Mouse (Mus musculus): Measurements from ENCODE around the gene Cacnb1. TPM values are rescaled to one million over a fixed set of nuclear protein-coding genes. Genes with fewer than 3 reads are reported as not detected.

Cacnb1 gene
- polyA plus RNA-seq, 1 experiment from 2014 or later: 11.7 TPM

DNA sequence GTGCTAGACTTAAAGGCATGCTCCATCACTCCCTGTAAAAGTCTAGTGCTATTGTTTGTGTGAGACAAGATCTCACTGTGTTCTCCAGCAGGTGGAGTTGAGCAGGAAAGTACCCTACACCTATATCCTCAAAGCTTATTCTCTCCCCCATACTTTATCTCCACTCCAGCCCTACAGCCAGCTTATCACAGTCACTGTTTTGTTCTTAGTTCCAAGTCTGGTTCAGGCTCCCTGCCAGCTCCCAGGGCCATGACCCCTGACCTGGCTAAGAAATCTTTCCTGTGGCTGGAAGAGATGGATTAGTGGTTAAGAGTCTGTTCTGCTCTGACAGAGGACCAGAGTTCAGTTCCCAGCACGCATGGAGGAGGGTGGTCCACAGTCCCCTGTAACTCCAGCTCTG lies 23.6 kb upstream of the Cacnb1 start:
- peaks cover 9% of the 10 kb centered on the region for H3K4me1 ChIP-seq (ENCODE audit: control insufficient read depth, insufficient read depth, low read length)
- no peak overlapping the region for H3K27ac ChIP-seq (ENCODE audit: low read depth, low read length)
- H3K4me3 ChIP-seq (ENCODE audit: low read length): no peak overlapping the region
- no peaks in the 10 kb centered on the region for H3K36me3 ChIP-seq (ENCODE audit: control insufficient read depth, insufficient read depth, low read length)
- H3K4me2 ChIP-seq (replicated peaks; ENCODE audit: low read depth, low read length): no peak overlapping the region
- WGBS: 75% methylated on average over 1 of the region's 1 CpGs
- H3K9ac ChIP-seq (ENCODE audit: low read depth, low read length): no peak overlapping the region
- H3K9me3 ChIP-seq (ENCODE audit: control insufficient read depth, low read length): no peaks in the 10 kb centered on the region
- H3K27me3 ChIP-seq (ENCODE audit: control insufficient read depth, insufficient read depth, low read length): peaks cover 3% of the 10 kb centered on the region
- ATAC-seq (ENCODE audit: low FRiP score, low TSS enrichment): no peak

DNA sequence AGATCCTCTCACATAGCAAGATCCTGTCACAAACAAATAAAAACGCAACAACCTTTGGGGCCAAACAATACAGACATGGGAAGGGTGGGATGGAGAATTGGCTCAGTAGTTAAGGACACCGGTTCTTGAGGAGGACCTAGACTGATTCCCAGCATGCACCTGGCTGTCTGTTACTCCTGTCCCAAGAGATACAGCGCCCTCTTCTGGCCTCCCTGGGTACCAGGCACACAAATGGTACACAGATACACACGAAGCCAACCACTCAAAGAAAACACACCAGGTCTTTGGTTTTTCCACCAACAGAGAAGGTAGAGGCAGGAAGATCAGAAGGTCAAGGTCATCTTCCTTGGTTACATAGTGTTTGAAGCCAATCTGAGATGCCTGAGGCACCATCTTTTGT lies 22.8 kb upstream of the Cacnb1 start:
- Histone ChIP-seq H3K9me3 (ENCODE audit: control insufficient read depth, low read length) (no peaks in the 10 kb centered on the region), H3K27ac (ENCODE audit: low read depth, low read length) (no peak overlapping the region), H3K36me3 (ENCODE audit: control insufficient read depth, insufficient read depth, low read length) (no peaks in the 10 kb centered on the region), H3K9ac (ENCODE audit: low read depth, low read length) (no peak overlapping the region), H3K27me3 (ENCODE audit: control insufficient read depth, insufficient read depth, low read length) (no peaks in the 10 kb centered on the region; the same call in 1 of the 2 replicates), H3K4me3 (ENCODE audit: low read length) (no peak overlapping the region), H3K4me2 (replicated peaks; ENCODE audit: low read depth, low read length) (no peak overlapping the region), H3K4me1 (ENCODE audit: control insufficient read depth, insufficient read depth, low read length) (peaks cover 10% of the 10 kb centered on the region)
- WGBS: 75% methylated on average over 4 of the region's 4 CpGs
- ATAC-seq (ENCODE audit: low FRiP score, low TSS enrichment): no peak

DNA sequence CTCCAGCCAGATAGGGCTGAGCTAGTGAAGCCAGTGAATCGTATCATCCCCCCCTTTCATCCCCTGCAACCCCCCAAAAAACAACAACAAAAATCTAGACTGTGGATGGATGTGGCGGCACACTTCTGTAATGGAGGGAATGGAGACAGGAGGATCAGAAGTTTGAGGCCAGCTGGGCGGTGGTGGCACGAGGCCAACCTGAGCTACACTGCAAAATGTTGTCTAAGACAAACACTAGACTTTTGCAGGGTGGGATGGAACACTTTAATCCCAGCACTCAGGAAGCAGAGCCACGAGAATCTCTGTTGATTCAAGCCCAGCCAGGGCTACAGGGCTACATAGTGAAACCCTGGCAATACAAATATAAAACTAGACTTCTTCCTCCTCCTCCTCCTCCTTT lies 21.2 kb upstream of the Cacnb1 start:
- 54% methylated on average over 5 of the region's 5 CpGs for WGBS
- Histone ChIP-seq H3K4me3 (ENCODE audit: low read length) (no peak overlapping the region), H3K9ac (ENCODE audit: low read depth, low read length) (no peak overlapping the region), H3K4me1 (ENCODE audit: control insufficient read depth, insufficient read depth, low read length) (peaks cover 10% of the 10 kb centered on the region), H3K27ac (ENCODE audit: low read depth, low read length) (no peak overlapping the region), H3K9me3 (ENCODE audit: control insufficient read depth, low read length) (no peaks in the 10 kb centered on the region), H3K27me3 (ENCODE audit: control insufficient read depth, insufficient read depth, low read length) (no peaks in the 10 kb centered on the region; the same call in 1 of the 2 replicates), H3K4me2 (replicated peaks; ENCODE audit: low read depth, low read length) (no peak overlapping the region), H3K36me3 (ENCODE audit: control insufficient read depth, insufficient read depth, low read length) (no peaks in the 10 kb centered on the region)
- no peak for ATAC-seq (ENCODE audit: low FRiP score, low TSS enrichment)

DNA sequence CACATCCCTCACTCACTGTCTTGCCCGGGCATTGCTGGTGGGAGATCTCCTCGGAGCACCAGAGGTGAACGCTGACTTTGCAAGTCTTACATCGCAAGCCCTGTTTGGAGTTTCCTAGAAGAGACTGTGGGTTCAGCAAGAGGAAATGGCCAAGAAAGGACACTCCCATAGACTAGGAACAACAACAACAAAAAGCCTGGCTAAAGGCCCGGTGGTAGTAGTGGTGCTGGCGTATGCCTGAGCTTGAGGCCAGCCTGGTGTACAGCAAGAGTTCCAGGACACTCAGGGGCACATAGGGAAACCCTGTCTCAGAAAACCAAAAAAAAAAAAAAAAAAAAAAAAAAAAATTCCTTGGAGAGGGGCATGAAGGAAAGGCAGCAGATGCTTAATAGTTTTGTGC lies 19.9 kb upstream of the Cacnb1 start:
- Histone ChIP-seq H3K4me3 (ENCODE audit: low read length) (no peak overlapping the region), H3K9me3 (ENCODE audit: control insufficient read depth, low read length) (no peaks in the 10 kb centered on the region), H3K9ac (ENCODE audit: low read depth, low read length) (no peak overlapping the region), H3K36me3 (ENCODE audit: control insufficient read depth, insufficient read depth, low read length) (no peaks in the 10 kb centered on the region), H3K27me3 (ENCODE audit: control insufficient read depth, insufficient read depth, low read length) (no peaks in the 10 kb centered on the region; the same call in 1 of the 2 replicates), H3K27ac (ENCODE audit: low read depth, low read length) (no peak overlapping the region), H3K4me2 (replicated peaks; ENCODE audit: low read depth, low read length) (no peak overlapping the region), H3K4me1 (ENCODE audit: control insufficient read depth, insufficient read depth, low read length) (peaks cover 10% of the 10 kb centered on the region)
- ATAC-seq (ENCODE audit: low FRiP score, low TSS enrichment): no peak
- WGBS: 79% methylated on average over 6 of the region's 6 CpGs

DNA sequence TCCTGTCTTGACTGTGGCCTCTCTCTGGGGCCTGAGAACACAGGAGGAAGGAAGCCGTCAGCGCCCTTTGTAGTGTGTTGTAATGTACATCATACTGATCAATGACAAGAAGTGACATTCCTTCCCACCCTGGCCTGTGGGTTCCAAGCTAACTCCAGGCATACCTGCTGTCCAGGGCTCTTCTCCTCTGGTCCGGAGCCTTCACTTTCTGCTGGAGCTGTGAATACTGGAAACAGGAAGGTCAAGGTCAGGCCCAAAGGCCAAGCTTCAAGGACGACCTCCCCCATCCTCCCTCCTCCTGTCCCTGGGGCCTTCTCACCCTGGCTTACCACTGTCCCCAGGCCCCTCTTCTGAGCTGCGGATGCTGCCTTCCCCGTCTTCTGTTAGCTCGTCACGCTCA lies 18.1 kb upstream of the Cacnb1 start:
- Histone ChIP-seq H3K4me2 (replicated peaks; ENCODE audit: low read depth, low read length) (no peak overlapping the region), H3K27ac (ENCODE audit: low read depth, low read length) (no peak overlapping the region), H3K36me3 (ENCODE audit: control insufficient read depth, insufficient read depth, low read length) (no peaks in the 10 kb centered on the region), H3K9ac (ENCODE audit: low read depth, low read length) (no peak overlapping the region), H3K27me3 (ENCODE audit: control insufficient read depth, insufficient read depth, low read length) (peaks cover 5% of the 10 kb centered on the region; the same call in 1 of the 2 replicates), H3K9me3 (ENCODE audit: control insufficient read depth, low read length) (no peaks in the 10 kb centered on the region), H3K4me3 (ENCODE audit: low read length) (no peak overlapping the region), H3K4me1 (ENCODE audit: control insufficient read depth, insufficient read depth, low read length) (peaks cover 15% of the 10 kb centered on the region)
- 63% methylated on average over 8 of the region's 8 CpGs for WGBS
- no peak for ATAC-seq (ENCODE audit: low FRiP score, low TSS enrichment)

DNA sequence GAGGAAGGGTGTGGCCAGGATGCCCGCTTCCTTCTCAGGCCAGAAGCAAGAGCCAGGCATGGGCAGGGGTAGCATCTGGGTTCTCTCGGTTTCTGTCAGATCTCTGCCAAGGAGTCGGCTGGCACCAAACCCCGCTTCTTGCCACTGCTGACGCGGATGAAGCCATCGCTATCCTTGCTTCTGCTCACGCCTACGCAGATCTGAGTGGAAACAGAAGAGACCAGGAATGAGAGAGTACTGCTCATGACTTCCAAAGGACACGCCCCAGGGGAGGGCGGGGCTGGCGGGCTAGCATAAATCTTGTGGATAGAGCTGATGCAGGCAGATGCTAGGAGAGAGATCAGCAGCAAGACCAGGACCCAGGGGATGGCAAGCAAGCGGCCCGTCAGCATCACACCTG lies 15.0 kb upstream of the Cacnb1 start:
- Histone ChIP-seq H3K4me1 (ENCODE audit: control insufficient read depth, insufficient read depth, low read length) (peaks cover 22% of the 10 kb centered on the region), H3K9me3 (ENCODE audit: control insufficient read depth, low read length) (no peaks in the 10 kb centered on the region), H3K9ac (ENCODE audit: low read depth, low read length) (no peak overlapping the region), H3K4me2 (replicated peaks; ENCODE audit: low read depth, low read length) (no peak overlapping the region), H3K36me3 (ENCODE audit: control insufficient read depth, insufficient read depth, low read length) (no peaks in the 10 kb centered on the region), H3K27me3 (ENCODE audit: control insufficient read depth, insufficient read depth, low read length) (peaks cover 9% of the 10 kb centered on the region; the same call in 1 of the 2 replicates), H3K4me3 (ENCODE audit: low read length) (no peak overlapping the region), H3K27ac (ENCODE audit: low read depth, low read length) (no peak overlapping the region)
- ATAC-seq (ENCODE audit: low FRiP score, low TSS enrichment): no peak
- WGBS: 69% methylated on average over 14 of the region's 14 CpGs

DNA sequence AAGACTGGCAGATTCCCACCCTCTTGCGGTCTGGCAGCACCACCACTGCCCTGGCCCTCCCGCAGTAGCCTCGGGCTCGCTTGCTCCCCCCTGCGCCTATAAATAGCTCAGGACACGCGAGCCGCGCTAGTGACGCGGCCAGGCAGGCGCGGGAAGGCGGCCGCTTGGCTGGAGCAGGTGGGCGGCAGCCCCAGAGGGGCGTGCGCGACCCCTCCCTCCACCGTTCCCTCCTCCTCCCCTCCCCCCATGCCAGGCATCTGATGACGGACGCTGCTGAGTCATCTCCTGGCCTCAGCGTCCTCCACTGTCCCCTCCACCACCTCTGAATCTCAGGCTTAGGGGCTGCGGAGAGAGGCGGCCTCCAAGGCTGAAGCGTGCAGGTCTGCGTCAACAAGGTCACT lies 13.1 kb upstream of the Cacnb1 start:
- H3K27ac ChIP-seq (ENCODE audit: low read depth, low read length): no peak overlapping the region
- H3K4me2 ChIP-seq (replicated peaks; ENCODE audit: low read depth, low read length): peak overlapping the region; percentile 68
- H3K4me1 ChIP-seq (ENCODE audit: control insufficient read depth, insufficient read depth, low read length): peaks cover 19% of the 10 kb centered on the region
- peak overlapping the region; percentile 31; the same call in 1 of the 2 replicates for H3K9ac ChIP-seq (ENCODE audit: low read depth, low read length)
- H3K9me3 ChIP-seq (ENCODE audit: control insufficient read depth, low read length): no peaks in the 10 kb centered on the region
- H3K36me3 ChIP-seq (ENCODE audit: control insufficient read depth, insufficient read depth, low read length): peaks cover 5% of the 10 kb centered on the region
- H3K4me3 ChIP-seq (ENCODE audit: low read length): peak overlapping the region; percentile 34
- WGBS: 3% methylated on average over 22 of the region's 27 CpGs
- H3K27me3 ChIP-seq (ENCODE audit: control insufficient read depth, insufficient read depth, low read length): peaks cover 9% of the 10 kb centered on the region; the same call in 1 of the 2 replicates
- ATAC-seq (ENCODE audit: low FRiP score, low TSS enrichment): peak; percentile 48; the same call in 1 of the 2 replicates

DNA sequence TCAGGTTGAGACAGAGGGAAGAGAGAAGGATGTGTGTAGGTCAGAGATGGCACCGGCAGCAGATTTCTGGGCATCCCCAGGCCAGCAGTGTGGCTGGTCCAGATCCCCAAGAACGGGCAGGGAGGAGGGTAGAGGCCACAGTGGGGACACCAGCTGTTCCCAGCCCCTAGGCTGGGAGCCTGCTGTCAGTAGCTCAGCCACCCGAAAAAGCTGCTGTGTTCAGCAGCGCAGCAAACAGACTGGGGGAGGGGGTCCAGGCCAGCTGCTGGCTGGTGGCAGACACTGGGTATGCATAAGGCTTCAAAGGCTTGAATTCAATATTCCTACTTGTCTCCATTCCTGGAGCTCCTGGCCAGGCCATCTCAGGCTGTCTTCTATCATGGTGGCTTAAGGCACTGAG lies 12.0 kb upstream of the Cacnb1 start:
- 28% methylated on average over 4 of the region's 4 CpGs for WGBS
- Histone ChIP-seq H3K4me1 (ENCODE audit: control insufficient read depth, insufficient read depth, low read length) (peaks cover 19% of the 10 kb centered on the region), H3K27ac (ENCODE audit: low read depth, low read length) (no peak overlapping the region), H3K9me3 (ENCODE audit: control insufficient read depth, low read length) (no peaks in the 10 kb centered on the region), H3K9ac (ENCODE audit: low read depth, low read length) (no peak overlapping the region), H3K4me2 (replicated peaks; ENCODE audit: low read depth, low read length) (no peak overlapping the region), H3K27me3 (ENCODE audit: control insufficient read depth, insufficient read depth, low read length) (peaks cover 9% of the 10 kb centered on the region; the same call in 1 of the 2 replicates), H3K4me3 (ENCODE audit: low read length) (no peak overlapping the region), H3K36me3 (ENCODE audit: control insufficient read depth, insufficient read depth, low read length) (peaks cover 16% of the 10 kb centered on the region)
- ATAC-seq (ENCODE audit: low FRiP score, low TSS enrichment): peak; percentile 22; the same call in 1 of the 2 replicates

DNA sequence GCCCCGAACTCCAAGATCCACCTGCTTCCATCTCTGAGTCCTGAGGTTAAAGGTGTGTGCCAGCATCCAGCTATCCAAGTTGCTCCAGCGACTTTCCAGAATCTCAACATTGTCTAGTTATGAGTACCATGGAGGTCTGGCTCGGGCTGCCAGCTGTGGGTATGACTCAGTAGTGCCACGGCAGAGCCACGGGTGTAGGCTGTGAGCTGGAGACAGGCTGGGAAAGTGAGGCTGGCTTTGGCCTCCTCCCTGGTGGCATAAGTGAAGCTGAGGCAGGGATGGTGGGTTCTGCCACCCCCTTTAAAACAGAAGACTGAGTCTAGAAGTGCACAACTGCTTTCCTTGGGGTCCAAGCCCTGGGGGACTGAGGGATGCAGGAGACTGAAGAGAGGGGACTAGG lies 11.2 kb upstream of the Cacnb1 start:
- H3K36me3 ChIP-seq (ENCODE audit: control insufficient read depth, insufficient read depth, low read length): peaks cover 24% of the 10 kb centered on the region
- ATAC-seq (ENCODE audit: low FRiP score, low TSS enrichment): no peak
- peaks cover 9% of the 10 kb centered on the region; the same call in 1 of the 2 replicates for H3K27me3 ChIP-seq (ENCODE audit: control insufficient read depth, insufficient read depth, low read length)
- no peak overlapping the region for H3K4me3 ChIP-seq (ENCODE audit: low read length)
- no peaks in the 10 kb centered on the region for H3K9me3 ChIP-seq (ENCODE audit: control insufficient read depth, low read length)
- no peak overlapping the region for H3K4me2 ChIP-seq (replicated peaks; ENCODE audit: low read depth, low read length)
- peaks cover 19% of the 10 kb centered on the region for H3K4me1 ChIP-seq (ENCODE audit: control insufficient read depth, insufficient read depth, low read length)
- WGBS: 84% methylated on average over 5 of the region's 5 CpGs
- H3K9ac ChIP-seq (ENCODE audit: low read depth, low read length): no peak overlapping the region
- no peak overlapping the region for H3K27ac ChIP-seq (ENCODE audit: low read depth, low read length)

Measured in kidney, embryonic 14.5 days (tissue).